Mouse (Mus musculus) v-Abl transformed pro-B cells (cell line): ENCODE results near the gene Ap5z1.

Source experiments
- in situ Hi-C, 2 experiments: fragments of 400-800 bp; cut with MboI; formaldehyde crosslinking; loops; one replicate each; pipeline ENCODE4 v1.15.1; 2025; ENCODE audit not compliant: unreplicated experiment in 2 of 2

Ap5z1 gene

DNA sequence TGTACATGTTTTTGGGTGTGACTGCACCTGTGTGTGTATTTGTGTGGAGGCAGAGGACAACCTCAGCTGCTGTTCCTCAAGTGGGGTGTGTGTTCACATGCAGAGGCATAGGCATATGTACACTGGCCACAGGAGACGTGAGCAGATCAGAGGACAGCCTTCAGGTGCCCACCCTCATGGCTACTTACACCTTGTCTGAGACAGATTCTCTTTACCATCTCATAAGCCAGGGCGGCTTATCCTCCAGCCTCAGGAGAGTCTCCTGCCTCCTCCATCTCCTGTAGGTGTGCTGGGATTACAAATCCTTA lies 1.1 kb upstream of the Ap5z1 start:
- in situ Hi-C loops, result no loop called here

DNA sequence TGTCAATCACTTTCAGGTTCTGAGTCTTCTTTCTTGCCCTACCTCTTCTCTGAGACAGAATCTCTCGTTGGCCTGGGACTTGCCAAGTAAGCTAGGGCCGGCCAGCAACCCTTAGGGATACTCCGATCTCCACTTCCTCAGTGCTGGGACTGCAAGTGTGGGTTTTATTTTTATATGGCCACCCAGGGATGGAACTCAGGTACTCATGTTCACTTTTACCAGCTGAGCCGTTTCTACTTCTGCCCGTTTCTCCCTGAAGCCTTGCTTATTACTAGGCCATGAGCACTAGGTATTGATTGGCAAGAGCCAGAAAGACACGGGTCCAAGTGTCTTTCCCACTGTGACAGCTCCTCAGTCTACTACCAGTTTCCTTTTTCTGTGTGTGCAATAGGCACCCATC lies 733 bp upstream of the Ap5z1 start:
- in situ Hi-C loops, result no loop called here

DNA sequence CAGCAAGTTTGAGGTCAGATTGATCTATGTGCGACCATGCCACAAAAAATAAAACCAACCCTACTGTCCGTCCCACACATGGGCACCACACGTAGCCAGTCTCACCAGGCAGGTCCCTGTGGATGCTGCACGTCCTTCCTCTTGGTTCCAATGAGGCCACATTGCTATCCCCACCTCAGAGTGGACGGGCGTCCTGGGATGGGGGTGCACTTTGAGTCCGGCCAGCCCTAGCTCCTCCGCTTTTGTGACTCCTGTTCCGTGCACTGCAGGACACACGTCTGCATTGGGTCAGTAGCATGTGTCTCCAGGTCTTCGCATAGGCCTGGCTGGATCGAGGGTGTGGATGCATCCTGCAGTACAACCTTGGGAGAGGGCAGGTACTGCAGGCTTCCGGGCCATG lies 4.6 kb downstream of the Ap5z1 start:
- in situ Hi-C loops, result no loop called here

DNA sequence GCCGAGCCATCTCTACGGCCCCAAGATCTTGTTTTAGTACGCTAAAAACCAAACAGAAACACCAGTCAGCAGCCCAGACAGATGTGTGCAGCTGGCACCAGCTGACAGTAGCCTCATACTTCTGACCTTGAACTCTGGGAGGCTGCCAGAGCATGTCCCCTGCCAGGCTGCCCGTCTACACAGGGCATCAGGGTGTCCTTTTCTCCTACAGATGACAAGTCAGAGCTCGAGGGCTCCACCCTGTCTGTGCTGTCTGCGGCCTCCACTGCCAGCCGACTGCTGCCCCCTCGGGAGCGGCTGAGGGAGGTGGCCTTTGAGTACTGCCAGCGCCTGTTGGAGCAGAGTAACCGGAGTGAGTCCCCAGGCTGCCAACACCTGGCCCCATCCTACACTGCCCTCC lies 6.1 kb downstream of the Ap5z1 start:
- in situ Hi-C loops, result no loop called here

DNA sequence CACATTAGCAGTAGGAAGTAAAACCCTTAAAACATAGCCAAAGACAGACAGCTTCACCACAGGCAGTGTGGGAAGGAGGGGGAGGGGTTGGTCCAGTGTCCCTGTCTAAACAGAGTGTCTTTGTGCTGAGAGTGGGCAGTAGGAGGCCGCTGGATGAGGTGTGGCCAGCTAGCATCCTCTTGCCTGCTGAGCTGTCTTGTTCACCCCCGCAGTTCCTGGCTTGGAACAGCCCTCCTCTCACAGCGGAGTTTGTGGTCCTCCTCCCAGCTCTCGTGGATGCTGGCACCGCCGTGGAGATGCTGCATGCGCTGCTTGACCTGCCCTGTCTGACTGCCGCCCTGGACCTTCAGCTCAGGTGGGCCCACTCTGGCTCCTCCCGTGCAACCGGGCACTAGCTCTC lies 10.0 kb downstream of the Ap5z1 start:
- in situ Hi-C loops, result no loop called here

DNA sequence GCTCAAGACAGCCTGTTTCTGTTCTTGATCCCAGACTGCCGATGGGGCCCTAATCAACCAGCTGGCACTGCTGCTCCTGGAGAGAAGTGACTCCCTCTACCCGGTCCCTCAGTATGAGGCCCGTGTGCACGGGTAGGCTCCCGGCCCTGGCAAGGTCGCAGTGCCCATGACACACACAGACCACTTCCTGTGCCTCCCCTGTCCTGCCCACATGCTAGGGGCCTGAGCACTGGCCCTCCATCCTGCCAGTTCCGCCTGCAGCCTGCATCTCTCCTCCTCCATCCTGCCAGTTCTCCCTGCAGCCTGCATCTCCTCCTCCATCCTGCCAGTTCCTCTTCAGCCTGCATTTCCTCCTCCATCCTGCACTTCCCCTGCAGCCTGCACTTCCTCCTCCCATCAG lies 11.9 kb downstream of the Ap5z1 start:
- in situ Hi-C loops, result no loop called here

DNA sequence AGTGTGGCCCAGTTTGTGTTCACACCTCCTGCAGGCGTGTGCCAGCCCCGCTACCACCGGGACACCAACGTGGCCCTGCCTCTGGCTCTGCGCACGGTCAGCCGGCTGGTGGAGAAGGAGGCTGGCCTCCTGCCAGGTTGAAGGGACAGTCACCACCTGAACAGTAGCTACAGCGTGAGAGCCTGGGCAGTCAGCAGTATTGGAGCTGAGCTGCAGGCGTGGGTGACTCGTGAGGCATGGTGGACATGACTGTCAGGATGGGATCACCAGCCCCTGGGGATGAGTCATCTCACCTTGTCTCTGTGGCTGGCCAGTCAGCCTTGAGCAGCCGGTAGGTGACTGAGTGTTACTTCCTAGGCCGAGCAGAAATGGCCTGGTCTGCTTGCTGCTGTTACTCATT lies 13.6 kb downstream of the Ap5z1 start:
- in situ Hi-C loops, result no loop called here

DNA sequence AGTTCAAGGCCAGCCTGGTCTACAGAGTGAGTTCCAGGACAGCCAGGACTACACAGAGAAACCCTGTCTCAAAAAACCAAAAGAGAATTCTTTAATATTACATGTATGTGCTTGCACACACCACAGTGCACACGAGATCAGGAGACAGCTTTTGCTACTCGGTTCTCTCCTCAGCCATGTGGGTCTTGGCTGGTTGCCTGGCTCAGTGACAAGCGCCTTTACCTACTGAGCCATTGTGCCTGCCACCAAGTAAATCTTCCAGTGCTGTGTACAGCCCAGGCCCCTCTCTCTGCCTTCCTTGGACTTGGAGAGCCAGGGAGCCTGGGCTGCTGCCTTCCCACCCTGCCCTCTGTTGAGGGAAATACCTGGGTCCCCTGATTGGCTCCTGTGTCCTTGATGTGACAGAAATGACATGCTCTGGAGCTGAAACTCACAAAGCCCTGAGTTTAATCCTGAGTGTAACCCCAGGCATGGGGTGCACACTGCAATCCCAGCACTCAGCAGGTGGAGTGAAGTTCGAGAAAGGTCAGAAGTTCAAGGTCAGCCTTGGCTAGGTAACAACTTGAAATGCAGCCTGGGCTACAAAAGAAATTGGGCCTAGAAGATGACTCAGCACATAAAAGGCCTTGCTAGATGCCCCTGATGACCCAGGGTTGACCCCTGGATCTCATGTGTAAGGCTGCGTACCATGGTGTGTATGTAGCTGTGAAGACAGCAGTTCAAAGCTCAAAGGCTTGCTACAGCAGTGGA lies 14.3 kb downstream of the Ap5z1 start:
- in situ Hi-C loops, result no loop called here

DNA sequence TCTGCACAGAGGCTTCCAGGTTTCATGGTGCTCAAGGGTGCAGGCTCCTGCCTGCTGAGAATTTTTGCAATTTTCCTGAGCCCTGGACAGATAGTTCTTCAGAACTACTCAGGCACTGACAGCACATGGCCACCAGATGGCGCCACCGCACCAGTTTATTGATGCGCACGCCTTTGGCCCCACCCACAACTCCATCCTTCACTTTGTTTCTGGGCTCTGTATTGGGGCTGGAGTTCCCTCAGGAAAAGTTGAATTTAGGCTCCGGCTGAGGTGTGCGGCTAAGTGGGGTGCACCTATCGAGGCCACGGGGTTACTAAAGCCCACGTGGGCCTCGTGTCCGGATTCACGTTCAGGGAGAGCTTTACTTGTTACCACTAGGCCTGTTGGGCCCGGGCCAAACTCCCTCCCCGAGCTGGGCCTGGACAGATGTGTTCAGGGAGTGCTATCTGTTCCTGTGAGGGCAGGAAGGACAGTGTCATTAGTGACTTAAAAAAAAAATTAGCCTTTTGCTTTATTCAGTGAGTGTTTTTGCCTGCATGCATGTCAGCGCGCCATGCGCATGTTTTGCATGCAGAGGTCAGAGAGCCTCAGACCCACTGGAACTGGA lies 15.2 kb downstream of the Ap5z1 start:
- in situ Hi-C loops, result no loop called here

DNA sequence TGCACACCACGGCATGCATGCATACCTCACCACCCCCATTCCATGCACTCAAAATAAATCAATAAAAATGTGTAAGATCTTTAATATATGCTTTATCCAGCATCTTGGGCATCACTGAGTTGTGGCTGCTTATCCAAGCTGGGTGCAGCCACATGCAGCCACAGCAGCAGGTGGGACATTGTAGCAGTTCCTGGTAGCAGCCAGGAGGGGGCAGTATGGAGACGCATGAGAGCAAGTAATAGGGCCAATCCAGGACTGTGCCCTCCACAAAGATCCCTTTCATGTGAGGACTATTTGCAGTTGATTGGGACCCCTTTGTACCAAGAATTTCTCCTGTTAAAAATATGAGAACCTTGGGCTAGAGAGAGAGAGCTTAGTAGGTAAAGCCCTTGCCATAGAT lies 18.8 kb downstream of the Ap5z1 start:
- in situ Hi-C loops, result no loop called here

DNA sequence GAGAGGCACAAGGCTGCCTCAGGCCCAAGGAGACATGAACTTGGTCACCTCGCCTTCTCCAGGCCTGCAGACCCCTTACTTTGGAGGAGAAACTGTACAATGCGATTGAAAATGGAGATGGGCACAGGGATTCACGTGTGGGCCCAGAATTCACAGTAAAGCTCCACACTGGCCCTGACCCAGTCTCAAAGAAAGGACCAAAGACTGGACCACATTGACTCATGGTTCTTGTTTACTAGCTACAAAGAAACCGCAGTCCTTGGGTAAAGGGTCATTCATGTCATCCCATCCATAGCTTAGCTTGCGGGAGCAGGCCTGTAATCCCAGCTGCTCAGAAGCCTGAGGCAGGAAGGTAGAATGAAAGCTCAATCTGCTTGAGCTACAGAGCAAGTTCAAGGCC lies 19.8 kb downstream of the Ap5z1 start:
- in situ Hi-C loops, result no loop called here

DNA sequence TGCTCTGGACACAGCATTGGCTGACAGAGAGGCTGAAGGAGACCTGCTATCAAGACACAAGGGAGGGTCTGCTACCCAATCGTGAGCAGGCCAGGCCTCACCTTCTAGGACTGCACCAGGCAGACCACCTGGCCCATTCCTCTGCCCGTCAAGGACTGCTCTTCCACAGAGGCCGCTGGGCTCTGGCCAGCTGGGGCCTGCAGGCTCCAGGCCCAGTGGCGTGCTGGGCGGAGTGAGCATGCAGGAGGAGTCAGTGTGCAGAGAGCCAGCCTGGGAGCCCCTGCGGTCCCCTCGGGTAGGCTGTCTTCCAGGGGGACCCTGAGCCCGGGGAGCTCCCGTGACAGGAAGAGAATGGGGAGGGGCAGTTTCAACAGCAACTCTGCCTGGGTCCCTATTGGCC lies 22.9 kb downstream of the Ap5z1 start:
- in situ Hi-C loops, result no loop called here

DNA sequence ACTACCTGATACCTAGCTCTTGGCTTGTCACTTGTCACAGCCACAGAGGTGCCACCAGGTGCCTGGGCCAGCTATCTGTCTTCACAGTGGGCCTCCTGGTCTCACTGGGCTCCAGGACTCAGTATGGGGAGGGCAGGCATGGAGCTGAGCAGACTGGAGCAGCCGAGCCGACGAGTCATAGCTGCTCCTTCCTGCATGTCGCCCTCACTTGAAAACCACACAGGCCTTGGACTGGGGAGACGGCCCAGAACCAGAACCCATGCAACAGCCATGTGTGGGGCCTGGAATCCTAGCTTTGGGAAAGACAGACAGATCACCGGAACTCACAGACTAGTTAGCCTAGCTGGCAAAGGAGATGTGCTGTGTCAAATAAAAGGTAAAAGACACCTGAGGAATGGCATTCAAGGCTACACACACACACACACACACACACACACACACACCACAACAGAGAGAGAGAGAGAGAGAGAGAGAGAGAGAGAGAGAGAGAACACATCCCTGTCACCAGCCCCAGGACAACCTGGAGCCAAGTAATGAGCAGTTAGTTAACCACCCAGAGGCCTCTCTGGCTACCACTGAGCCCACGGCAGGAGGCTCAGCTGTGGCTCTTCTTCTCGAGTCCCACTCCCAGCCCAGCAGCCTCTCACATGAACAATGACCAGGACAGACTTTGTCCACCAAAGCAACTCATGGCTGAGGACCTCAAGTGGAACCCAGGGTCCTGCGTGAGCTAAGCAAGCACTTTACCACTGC lies 26.4 kb downstream of the Ap5z1 start:
- in situ Hi-C loops, result no loop called here

DNA sequence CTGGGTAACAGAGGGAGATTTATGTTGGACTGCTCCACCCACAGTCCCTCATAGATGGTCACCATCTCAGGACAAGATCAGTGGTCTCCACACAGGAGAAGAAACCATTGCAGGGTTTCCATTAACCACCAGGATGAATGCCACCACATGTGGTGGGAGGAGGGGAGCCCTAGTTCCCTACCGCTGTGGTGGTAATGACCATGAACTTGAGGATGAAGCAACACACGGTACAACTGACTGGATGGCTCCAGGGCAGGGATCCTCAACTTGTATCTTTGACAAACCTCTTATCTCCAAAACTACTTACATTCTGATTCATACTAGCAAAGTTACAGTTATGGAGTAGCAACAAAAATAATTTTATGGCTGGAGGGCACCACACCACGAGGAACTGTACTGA lies 29.6 kb downstream of the Ap5z1 start:
- in situ Hi-C loops, result no loop called here

DNA sequence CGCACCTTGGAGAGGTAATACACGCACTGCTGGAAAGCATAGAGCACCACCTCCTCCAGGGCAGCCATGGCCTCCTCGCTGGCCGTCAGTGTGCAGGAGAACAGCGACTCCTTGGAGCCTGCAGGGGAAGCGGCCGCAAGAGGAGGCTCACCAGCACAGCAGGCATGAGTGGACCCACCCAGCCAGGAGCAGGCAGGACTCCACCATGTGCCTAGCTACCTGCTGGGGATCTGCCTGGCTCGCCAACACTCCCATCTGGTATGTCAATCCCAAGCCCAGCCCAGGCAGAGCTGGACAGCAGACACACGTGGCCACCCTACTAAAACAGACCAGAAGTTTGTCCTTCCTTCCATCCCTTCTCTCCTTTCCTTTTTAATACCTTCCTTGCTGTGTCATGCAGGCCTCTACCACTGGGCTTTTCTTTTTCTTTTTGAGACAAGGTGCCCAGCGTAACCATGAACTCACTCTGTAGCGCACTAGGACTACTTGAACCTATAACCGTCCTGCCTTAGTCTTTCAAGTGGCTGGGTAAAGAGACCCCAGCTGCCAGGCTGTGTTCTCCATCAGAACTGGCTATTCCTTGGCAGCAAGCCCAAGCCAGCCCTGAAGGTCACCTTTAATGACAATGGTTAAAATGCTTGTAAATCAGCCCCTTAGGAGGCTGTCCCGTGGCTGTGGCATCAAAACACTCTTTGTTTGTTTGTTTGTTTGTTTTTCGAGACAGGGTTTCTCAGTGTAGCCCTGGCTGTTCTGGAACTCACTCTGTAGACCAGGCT lies 31.8 kb downstream of the Ap5z1 start:
- in situ Hi-C loops, result no loop called here

DNA sequence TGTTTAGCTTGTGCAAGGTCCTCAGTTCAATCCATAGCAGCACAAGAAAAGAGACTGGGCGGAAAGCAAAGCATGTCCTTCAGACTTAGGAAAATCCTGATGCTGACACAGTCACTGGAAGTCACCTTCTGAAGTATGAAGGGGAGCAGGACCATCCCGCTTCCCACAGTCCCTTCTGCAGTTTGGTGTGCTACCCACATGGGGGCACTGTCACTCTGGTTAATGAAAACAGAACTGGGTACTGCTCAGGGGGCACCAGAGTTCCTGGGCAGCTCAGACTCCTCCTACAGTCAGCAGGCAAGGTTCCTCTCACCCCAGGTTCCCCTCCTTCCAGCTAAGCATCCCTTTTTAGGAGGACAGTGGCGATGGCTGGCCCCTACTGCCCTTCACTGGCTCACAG lies 35.2 kb downstream of the Ap5z1 start:
- in situ Hi-C loops, result no loop called here

DNA sequence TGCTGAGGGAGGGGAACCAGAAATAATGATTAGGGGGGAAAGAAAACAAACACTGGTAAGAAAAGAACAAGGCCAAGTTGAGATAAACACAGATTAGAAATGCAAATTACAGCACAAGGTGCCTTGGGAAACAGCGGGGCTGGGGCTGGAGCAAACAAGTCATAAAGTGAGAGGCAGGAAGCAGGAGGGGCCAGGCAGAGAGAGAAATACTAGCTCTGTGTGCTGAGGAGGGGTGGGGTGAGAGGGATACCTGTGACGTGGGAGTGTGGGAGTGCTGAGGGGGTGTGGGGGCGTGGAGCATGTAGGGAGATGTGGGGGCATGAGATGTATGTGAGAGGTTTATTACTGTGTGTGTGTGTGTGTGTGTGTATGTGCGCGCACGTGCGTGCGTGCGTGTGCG lies 37.2 kb downstream of the Ap5z1 start:
- in situ Hi-C loops, result loop anchor here (5.0 to 10.0 kb wide), 4 partner anchors 114 to 374 kb away; no protein-coding TSS in a partner anchor

DNA sequence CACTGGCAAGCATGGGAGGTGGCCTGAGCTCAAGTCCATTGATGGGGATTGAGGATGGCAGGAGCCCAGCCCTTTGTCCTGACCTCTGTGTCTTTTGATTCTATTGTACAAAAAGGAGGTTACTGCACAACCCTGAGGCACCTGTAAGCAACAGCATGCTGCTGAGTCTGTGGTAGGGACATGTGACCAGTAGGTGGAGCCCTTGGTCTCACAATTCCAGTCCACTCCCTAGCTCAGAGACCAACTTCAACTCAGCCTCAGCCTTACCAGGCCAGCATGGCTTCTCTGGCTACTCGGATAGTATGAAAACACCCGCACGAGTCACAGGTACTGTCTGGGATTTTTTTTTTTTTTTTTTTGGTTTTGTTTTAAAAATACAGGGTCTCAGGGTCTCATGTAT lies 38.7 kb downstream of the Ap5z1 start:
- in situ Hi-C loops, result loop anchor here (5.0 to 10.0 kb wide), 4 partner anchors 112 to 372 kb away; no protein-coding TSS in a partner anchor

DNA sequence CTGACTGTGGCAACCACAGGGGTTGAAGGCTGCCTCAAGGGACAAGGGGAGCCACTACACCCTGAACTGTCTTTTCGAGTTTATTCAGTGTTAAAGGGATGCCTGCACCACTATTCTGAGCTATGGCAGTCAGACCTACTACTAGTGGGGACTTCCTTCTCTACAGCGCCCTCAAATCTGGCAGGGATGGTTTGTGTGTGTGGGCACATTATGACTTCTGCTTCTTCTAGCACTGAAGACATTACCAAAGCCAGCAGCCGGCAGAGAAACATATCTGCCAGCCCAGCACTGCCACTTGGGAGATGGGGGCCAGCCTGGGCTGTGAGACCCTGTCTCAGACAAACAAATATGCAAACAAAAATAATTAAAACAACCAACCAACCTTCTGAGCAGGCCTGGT lies 40.4 kb downstream of the Ap5z1 start:
- in situ Hi-C loops, result loop anchor here (5.0 to 10.0 kb wide), 4 partner anchors 111 to 371 kb away; no protein-coding TSS in a partner anchor

DNA sequence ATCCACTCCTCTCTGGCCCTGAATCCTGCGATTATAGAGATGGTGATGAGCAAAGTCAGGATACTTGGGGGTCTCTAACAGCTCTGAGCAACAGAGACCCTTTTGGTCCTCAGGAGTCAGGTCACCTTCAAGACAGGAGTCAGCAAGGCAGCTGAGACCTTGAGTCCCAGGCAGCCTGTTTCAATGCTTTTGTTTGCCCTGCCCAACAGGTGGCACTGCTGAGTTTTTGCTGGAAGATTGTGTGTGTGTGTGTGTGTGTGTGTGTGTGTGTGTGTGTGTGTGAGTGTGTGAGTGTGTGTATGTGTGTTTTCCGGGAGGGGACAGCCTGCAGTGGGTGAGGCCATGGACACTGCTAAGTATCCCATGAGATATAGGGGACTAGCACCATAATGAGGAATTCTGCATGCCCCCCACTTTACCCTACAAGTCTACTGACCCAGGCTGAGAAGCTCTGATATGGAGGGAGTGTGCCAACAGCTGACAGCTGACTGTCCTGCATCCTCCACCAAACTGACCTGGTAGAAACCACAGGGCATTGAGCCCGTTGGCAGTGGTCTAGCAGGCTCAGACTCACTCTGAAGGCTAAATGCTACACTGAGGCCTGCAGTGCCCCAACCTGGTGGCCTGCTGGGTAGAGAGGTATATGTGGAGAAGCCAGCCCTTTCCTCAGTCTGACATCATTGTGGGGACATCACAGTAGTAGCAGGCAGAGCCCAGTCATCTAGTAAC lies 42.1 kb downstream of the Ap5z1 start:
- in situ Hi-C loops, result loop anchor here (10.0 kb wide), 2 partner anchors 109 to 369 kb away; no protein-coding TSS in a partner anchor
